Comparison of ENCODE assay signal across 8 mouse cellular contexts in genomic region chr16:37653731-37654657, GRCm38 (mm10). TPM values are rescaled to one million over a fixed set of nuclear protein-coding genes. Genes with fewer than 3 reads are reported as not detected.
A peak's percentile ranks its signal among the peaks of the same experiment; 100 is the strongest.
DNase-seq lines count a peak whose midpoint lies in the region; ATAC-seq and TF ChIP-seq lines count a peak whose summit lies in the region.

Gene Ndufb4, minus strand, starts transcription at chr16:37654453.

- H3K4me1 ChIP-seq in embryonic facial prominence, embryonic 14.5 days (ENCODE audit: control insufficient read depth, insufficient read depth, low read length), result peaks cover 14% of the 10 kb centered on the region
- H3K4me1 ChIP-seq in heart, adult 2 months (ENCODE audit: control insufficient read depth, insufficient read depth, low read length), result peaks cover 9% of the 10 kb centered on the region
- H3K4me1 ChIP-seq in limb, embryonic 13.5 days, result peaks cover 13% of the 10 kb centered on the region
- H3K4me1 ChIP-seq in midbrain, embryonic 16.5 days (ENCODE audit: control insufficient read depth, insufficient read depth, low read length), result peaks cover 26% of the 10 kb centered on the region

- TF ChIP-seq EP300 in heart, adult 2 months (IDR thresholded peaks at IDR 0.05; ENCODE audit: insufficient read depth, low read depth, low read length), result no peak

- intact Hi-C loops in heart, adult 2 months (cut with DNase I), result loop anchor here (1.0 to 10.0 kb wide), 3 partner anchors 30 to 779 kb away; partner anchors contain the start of genes Eaf2, Golgb1, Gtf2e1 and Rabl3

- TF ChIP-seq POLR2A in heart, adult 2 months (IDR thresholded peaks at IDR 0.05; ENCODE audit: insufficient read depth, low read depth, low read length), result peak; percentile 84

- no peaks in the 10 kb centered on the region for H3K36me3 ChIP-seq in embryonic facial prominence, embryonic 14.5 days (ENCODE audit: control insufficient read depth, insufficient read depth, low read length)
- H3K36me3 ChIP-seq in heart, adult 2 months (ENCODE audit: control insufficient read depth, insufficient read depth, low read length), result peaks cover 15% of the 10 kb centered on the region
- no peaks in the 10 kb centered on the region; the same call in 1 of the 2 replicates for H3K36me3 ChIP-seq in limb, embryonic 13.5 days
- no peaks in the 10 kb centered on the region for H3K36me3 ChIP-seq in midbrain, embryonic 16.5 days (ENCODE audit: control insufficient read depth, insufficient read depth, low read length)

- no peaks in the 10 kb centered on the region for H3K9me3 ChIP-seq in embryonic facial prominence, embryonic 14.5 days (ENCODE audit: control insufficient read depth, low read length)
- no peaks in the 10 kb centered on the region for H3K9me3 ChIP-seq in limb, embryonic 13.5 days
- H3K9me3 ChIP-seq in midbrain, embryonic 16.5 days (replicated peaks; ENCODE audit: control insufficient read depth, low read length, poor library complexity, severe bottlenecking), result no peaks in the 10 kb centered on the region

- TF ChIP-seq CTCF in heart, adult 2 months (IDR thresholded peaks at IDR 0.05), result no peak

- DNase-seq in 3T3-L1 (ENCODE audit: low read depth, low spot score), result peak; percentile 99
- peak; percentile 85 to 96 for DNase-seq in adrenal gland, postnatal 4 days (ENCODE audit: low spot score in 2 of 2)
- peak; percentile 99 for DNase-seq in embryonic facial prominence, embryonic 14.5 days (ENCODE audit: low spot score)
- peak; percentile 91 to 96 for DNase-seq in heart, adult 2 months
- peak; percentile 96 for DNase-seq in kidney, adult 8-10 months
- peak; percentile 86 to 97 for DNase-seq in spleen, postnatal 10 days (ENCODE audit: low spot score in 2 of 2)

- ATAC-seq in embryonic facial prominence, embryonic 14.5 days (ENCODE audit: low read depth), result peak; percentile 96
- peak; percentile 96 for ATAC-seq in limb, embryonic 13.5 days (ENCODE audit: low FRiP score, low read depth)
- peak; percentile 95 for ATAC-seq in midbrain, embryonic 16.5 days

- H3K4me3 ChIP-seq in embryonic facial prominence, embryonic 14.5 days (ENCODE audit: low read depth, low read length), result peak within 1 kb of the TSS; percentile 87
- peak within 1 kb of the TSS; percentile 93 for H3K4me3 ChIP-seq in heart, adult 2 months
- peak within 1 kb of the TSS; percentile 80 for H3K4me3 ChIP-seq in limb, embryonic 13.5 days
- peak within 1 kb of the TSS; percentile 87 for H3K4me3 ChIP-seq in midbrain, embryonic 16.5 days (ENCODE audit: low read depth, low read length)

- peak within 1 kb of the TSS; percentile 62 for H3K4me2 ChIP-seq in embryonic facial prominence, embryonic 14.5 days (ENCODE audit: low read depth, low read length)
- peak within 1 kb of the TSS; percentile 61 for H3K4me2 ChIP-seq in limb, embryonic 13.5 days (replicated peaks)
- H3K4me2 ChIP-seq in midbrain, embryonic 16.5 days (ENCODE audit: low read length), result peak within 1 kb of the TSS; percentile 76

- H3K79me2 ChIP-seq in heart, adult 2 months (replicated peaks; ENCODE audit: control insufficient read depth, insufficient read depth, low read length), result no peaks in the 10 kb centered on the region; the same call in 1 of the 2 replicates

- H3K9ac ChIP-seq in embryonic facial prominence, embryonic 14.5 days (ENCODE audit: low read depth, low read length), result peak within 1 kb of the TSS; percentile 90
- peak within 1 kb of the TSS; percentile 96 for H3K9ac ChIP-seq in heart, adult 2 months (ENCODE audit: low read depth, low read length)
- peak within 1 kb of the TSS; percentile 92 for H3K9ac ChIP-seq in limb, embryonic 13.5 days
- peak within 1 kb of the TSS; percentile 89 for H3K9ac ChIP-seq in midbrain, embryonic 16.5 days (ENCODE audit: low read depth, low read length)

- peak within 1 kb of the TSS; percentile 82 for H3K27ac ChIP-seq in embryonic facial prominence, embryonic 14.5 days (replicated peaks; ENCODE audit: low read depth, low read length)
- H3K27ac ChIP-seq in heart, adult 2 months, result peak within 1 kb of the TSS; percentile 96
- peak within 1 kb of the TSS; percentile 1; the same call in 1 of the 2 replicates for H3K27ac ChIP-seq in limb, embryonic 13.5 days
- H3K27ac ChIP-seq in midbrain, embryonic 16.5 days (ENCODE audit: low read length), result peak within 1 kb of the TSS; percentile 86

- 0% methylated on average over 36 of the region's 58 CpGs for WGBS in embryonic facial prominence, embryonic 14.5 days
- under 1% methylated on average over 55 of the region's 58 CpGs for WGBS in heart, adult 2 months
- WGBS in limb, embryonic 13.5 days, result under 1% methylated on average over 51 of the region's 58 CpGs
- under 1% methylated on average over 51 of the region's 58 CpGs for WGBS in midbrain, embryonic 16.5 days

- no peaks in the 10 kb centered on the region for H3K27me3 ChIP-seq in embryonic facial prominence, embryonic 14.5 days (replicated peaks; ENCODE audit: control insufficient read depth, insufficient read depth, low read length)
- H3K27me3 ChIP-seq in heart, adult 2 months (ENCODE audit: control insufficient read depth, insufficient read depth, low read length), result no peaks in the 10 kb centered on the region
- no peaks in the 10 kb centered on the region for H3K27me3 ChIP-seq in limb, embryonic 13.5 days
- H3K27me3 ChIP-seq in midbrain, embryonic 16.5 days (ENCODE audit: control insufficient read depth, insufficient read depth, low read depth, low read length), result no peaks in the 10 kb centered on the region

RNA-seq across cellular contexts. Expression of gene Ndufb4, which starts in this region (rescaled TPM):
- total RNA-seq in adrenal gland, postnatal 4 days (2021), result 100 to 1,000 TPM; 108 to 117 TPM
- 53.0 and 74.3 TPM in 2 replicates for polyA plus RNA-seq in embryonic facial prominence, embryonic 14.5 days (2014; fragmentation: Nextera tagmentation; extraction: Ambion mirVana)
- 100 to 1,000 TPM; 188 to 216 TPM for total RNA-seq in heart, adult 2 months (2021)
- polyA plus RNA-seq in heart, adult 2 months (2012; rRNA removed), result 162 and 185 TPM in 2 replicates
- polyA plus RNA-seq in limb, embryonic 13.5 days (2015; fragmentation: Nextera tagmentation; extraction: Ambion mirVana), result 58.1 and 63.9 TPM in 2 replicates
- 49.1 and 51.7 TPM in 2 replicates for polyA plus RNA-seq in midbrain, embryonic 16.5 days (2015; fragmentation: Nextera tagmentation; extraction: Ambion mirVana)

Comparison
In these comparisons a context has a peak if more than half of its experiments do, and no peak if none do; other contexts are left out.
1. Peak in every context shown above with its lines: DNase-seq, ATAC-seq, H3K4me3 ChIP-seq and H3K27ac ChIP-seq.
2. H3K27ac ChIP-seq: peak in every context shown above with its lines; median percentile 96 in heart, adult 2 months; 86 in midbrain, embryonic 16.5 days; 82 in embryonic facial prominence, embryonic 14.5 days; 1 in limb, embryonic 13.5 days.